Mouse (Mus musculus) limb, embryonic 13.5 days (tissue): ENCODE results near the gene Isl2. TPM values are rescaled to one million over a fixed set of nuclear protein-coding genes. Genes with fewer than 3 reads are reported as not detected.

Experiments used
- ATAC-seq: fragments of 200-750 bp; cut with Nextera tagmentation; 2 replicates; pipeline ENCODE4 v1.8.0; 2017; ENCODE audit warnings: low read depth, moderate number of reproducible peaks, moderate TSS enrichment; ENCODE audit not compliant: low FRiP score
- H3K27ac ChIP-seq: fragments of 300-500 bp; sonication (generic); 2 replicates; pipeline ENCODE4 v1.5.1; 2015; ENCODE audit warnings: inconsistent platforms, mild to moderate bottlenecking, moderate library complexity
- H3K27me3 ChIP-seq: fragments of 300-500 bp; sonication (generic); 2 replicates; pipeline ENCODE4 v1.6.1; 2015; ENCODE audit warnings: mild to moderate bottlenecking, inconsistent platforms
- H3K36me3 ChIP-seq: fragments of 300-500 bp; sonication (generic); 2 replicates; pipeline ENCODE4 v1.6.1; 2015; ENCODE audit warnings: inconsistent platforms, mild to moderate bottlenecking, moderate library complexity
- H3K4me1 ChIP-seq: fragments of 300-500 bp; sonication (generic); 2 replicates; pipeline ENCODE4 v1.6.1; 2015; ENCODE audit warnings: inconsistent platforms
- H3K4me2 ChIP-seq: fragments of 300-500 bp; sonication (generic); replicated peaks from 2 replicates; pipeline ENCODE4 v1.6.1; 2015; ENCODE audit warnings: inconsistent platforms, mild to moderate bottlenecking, moderate library complexity
- H3K4me3 ChIP-seq: fragments of 300-500 bp; sonication (generic); 2 replicates; pipeline ENCODE4 v1.5.1; 2015; ENCODE audit warnings: moderate library complexity, mild to moderate bottlenecking, inconsistent platforms
- H3K9ac ChIP-seq: fragments of 300-500 bp; sonication (generic); 2 replicates; pipeline ENCODE4 v1.6.1; 2015; ENCODE audit warnings: mild to moderate bottlenecking, inconsistent platforms
- H3K9me3 ChIP-seq: fragments of 300-500 bp; sonication (generic); 2 replicates; pipeline ENCODE4 v1.6.1; 2016; ENCODE audit warnings: inconsistent platforms
- whole genome bisulfite sequencing: fragments of 180-500 bp; shearing (Covaris S2); methylation state at CpG from one replicate; pipeline ENCODE4 v1.1.7; 2015; 5-methylcytosine and 5-hydroxymethylcytosine counted together
- polyA plus RNA-seq: library from polyadenylated mRNA; unstranded; fragments of >200 nt; fragmentation: Nextera tagmentation; extraction: Ambion mirVana; gene quantifications from 2 replicates; pipeline ENCODE4 v1.2.1, GENCODE M21; 2015

Gene Isl2
- polyA plus RNA-seq, 1 experiment from 2014 or later: 0.79 TPM

DNA sequence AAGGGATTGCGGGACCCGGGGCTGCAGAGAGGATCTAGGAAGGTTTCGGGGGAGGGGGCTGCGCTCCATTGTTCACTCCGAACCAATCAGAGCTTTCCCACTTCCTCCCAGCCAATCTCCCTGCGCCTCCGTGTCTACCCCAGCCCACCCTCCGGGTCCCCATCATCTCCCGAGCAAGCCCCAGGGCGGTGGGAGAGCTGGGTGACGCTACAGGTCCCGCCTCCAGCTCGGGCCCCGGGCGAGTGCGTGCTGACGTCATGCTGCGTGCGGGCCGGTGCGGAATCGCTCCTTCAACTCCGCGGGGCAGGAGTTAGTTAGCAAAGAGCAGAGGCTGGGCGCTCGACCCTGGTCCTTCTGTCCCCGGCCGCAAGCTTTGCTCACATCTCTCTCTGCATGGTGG, 2.4 kb downstream of the Isl2 start:
- H3K4me1 ChIP-seq: peaks cover 54% of the 10 kb centered on the region
- H3K4me3 ChIP-seq: peak overlapping the region; percentile 49
- H3K27me3 ChIP-seq: peaks cover 94% of the 10 kb centered on the region
- H3K27ac ChIP-seq: no peak overlapping the region
- H3K4me2 ChIP-seq: peak overlapping the region; percentile 77
- peak overlapping the region; percentile 56 for H3K9ac ChIP-seq
- H3K36me3 ChIP-seq: no peaks in the 10 kb centered on the region
- peak; percentile 91 for ATAC-seq
- under 1% methylated on average over 28 of the region's 28 CpGs for WGBS
- H3K9me3 ChIP-seq: no peaks in the 10 kb centered on the region

DNA sequence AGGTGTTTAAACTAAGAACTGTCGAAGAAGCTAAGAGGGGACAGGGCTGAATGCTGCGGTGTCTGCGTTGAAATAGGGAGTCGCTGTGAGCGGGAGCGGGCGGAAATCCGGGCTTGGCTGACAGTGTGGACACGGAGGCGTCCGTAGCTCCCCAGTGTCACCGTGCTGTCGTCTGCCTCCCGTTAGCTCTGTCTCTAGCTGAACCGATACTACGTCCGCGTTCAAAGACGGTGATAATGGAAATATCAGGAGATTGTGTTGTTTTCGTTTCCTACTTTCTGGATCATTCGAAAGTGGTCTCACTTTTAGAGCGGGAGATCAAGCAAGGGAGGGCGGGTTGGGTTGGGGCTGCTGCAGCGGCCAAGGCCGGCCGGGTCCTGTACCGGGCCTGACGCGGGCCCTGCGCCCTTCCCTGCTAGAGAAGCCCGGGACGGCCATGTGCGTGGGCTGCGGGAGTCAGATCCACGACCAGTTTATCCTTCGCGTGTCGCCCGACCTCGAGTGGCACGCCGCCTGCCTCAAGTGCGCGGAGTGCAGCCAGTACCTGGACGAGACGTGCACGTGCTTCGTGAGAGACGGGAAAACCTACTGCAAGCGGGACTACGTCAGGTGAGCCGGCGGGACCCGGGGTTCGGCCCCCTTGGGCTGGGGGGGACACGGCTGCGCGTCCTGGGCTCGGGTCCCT, 3.4 kb downstream of the Isl2 start:
- Histone ChIP-seq H3K27ac (no peak overlapping the region), H3K9me3 (no peaks in the 10 kb centered on the region), H3K9ac (peak overlapping the region; percentile 25; the same call in 1 of the 2 replicates), H3K4me2 (peak overlapping the region; percentile 77), H3K4me1 (peaks cover 63% of the 10 kb centered on the region), H3K4me3 (peak overlapping the region; percentile 49), H3K36me3 (no peaks in the 10 kb centered on the region), H3K27me3 (peaks cover 98% of the 10 kb centered on the region)
- whole genome bisulfite sequencing: 2% methylated on average over 59 of the region's 59 CpGs
- ATAC-seq: no peak

- Histone ChIP-seq H3K4me1 (peaks cover 64% of the 10 kb centered on the region), H3K27me3 (peaks cover 98% of the 10 kb centered on the region), H3K36me3 (no peaks in the 10 kb centered on the region), H3K4me3 (peak overlapping the region; percentile 49), H3K9me3 (no peaks in the 10 kb centered on the region), H3K4me2 (peak overlapping the region; percentile 77), H3K27ac (no peak overlapping the region), H3K9ac (peak overlapping the region; percentile 25; the same call in 1 of the 2 replicates)
- ATAC-seq: no peak
- 4% methylated on average over 59 of the region's 59 CpGs for WGBS
Observed at GRCm38 (mm10) chr9:55542366-55543325, 4.2 kb downstream of the Isl2 start.

DNA sequence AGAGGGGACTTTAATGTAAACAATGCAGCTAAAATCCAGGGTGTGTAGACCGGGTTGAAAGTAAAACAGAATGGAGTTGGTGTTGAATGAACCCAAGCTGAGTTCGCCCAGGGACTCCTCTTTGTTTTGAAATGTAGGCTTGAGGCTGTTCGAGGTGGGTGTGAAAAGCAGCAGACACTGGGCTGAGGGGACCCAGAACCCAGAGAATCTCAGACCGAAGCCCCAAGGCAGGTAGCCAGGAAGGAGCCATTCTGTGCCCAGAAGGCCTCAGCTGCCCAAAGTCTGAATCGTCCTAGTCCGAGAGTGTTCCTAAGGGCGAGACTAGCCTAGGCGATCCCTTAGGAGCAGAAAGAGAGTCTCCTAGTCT, 4.8 kb downstream of the Isl2 start:
- no peaks in the 10 kb centered on the region for H3K36me3 ChIP-seq
- H3K4me2 ChIP-seq: no peak overlapping the region
- H3K27me3 ChIP-seq: peaks cover 100% of the 10 kb centered on the region
- no peaks in the 10 kb centered on the region for H3K9me3 ChIP-seq
- 0 out of 2 replicates have a peak overlapping the region, but pooled peaks have one; percentile 1 for H3K4me3 ChIP-seq
- no peak overlapping the region for H3K9ac ChIP-seq
- no peak for ATAC-seq
- 14% methylated on average over 8 of the region's 8 CpGs for WGBS
- H3K4me1 ChIP-seq: peaks cover 64% of the 10 kb centered on the region
- no peak overlapping the region for H3K27ac ChIP-seq

- H3K4me1 ChIP-seq: peaks cover 60% of the 10 kb centered on the region
- peaks cover 100% of the 10 kb centered on the region for H3K27me3 ChIP-seq
- no peaks in the 10 kb centered on the region for H3K36me3 ChIP-seq
- H3K9me3 ChIP-seq: no peaks in the 10 kb centered on the region
- 2% methylated on average over 46 of the region's 46 CpGs for WGBS
- peak overlapping the region; percentile 33 for H3K4me3 ChIP-seq
- peak overlapping the region; percentile 50 for H3K4me2 ChIP-seq
- no peak overlapping the region for H3K27ac ChIP-seq
- ATAC-seq: no peak
- no peak overlapping the region for H3K9ac ChIP-seq
Observed at GRCm38 (mm10) chr9:55543703-55544401, 5.4 kb downstream of the Isl2 start.

DNA sequence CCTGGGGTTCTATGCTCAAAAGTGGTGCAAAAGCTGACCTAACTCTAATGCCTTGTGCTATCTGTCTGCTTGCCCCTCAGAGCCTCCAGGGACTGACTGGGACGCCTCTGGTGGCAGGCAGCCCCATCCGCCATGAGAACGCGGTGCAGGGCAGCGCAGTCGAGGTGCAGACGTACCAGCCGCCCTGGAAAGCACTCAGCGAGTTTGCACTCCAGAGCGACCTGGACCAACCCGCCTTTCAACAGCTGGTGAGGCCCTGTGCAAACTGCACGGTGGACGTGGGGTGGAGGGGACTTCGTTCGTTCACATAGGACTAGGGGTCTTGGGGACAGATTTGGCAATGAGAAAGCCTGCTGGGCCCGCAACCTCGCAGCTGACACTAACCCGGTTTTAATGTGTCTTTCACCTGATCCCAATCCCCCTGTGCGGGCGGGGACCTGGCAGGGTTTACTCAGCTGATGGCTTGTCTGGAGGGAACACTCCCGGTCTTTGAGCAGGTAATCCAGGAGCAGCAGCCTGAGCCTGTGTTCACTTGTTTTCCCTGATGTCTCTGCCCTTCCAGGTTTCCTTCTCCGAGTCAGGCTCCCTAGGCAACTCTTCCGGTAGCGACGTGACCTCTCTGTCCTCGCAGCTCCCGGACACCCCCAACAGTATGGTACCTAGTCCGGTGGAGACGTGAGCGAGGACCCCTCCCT, 6.5 kb downstream of the Isl2 start:
- H3K27me3 ChIP-seq: peaks cover 100% of the 10 kb centered on the region
- no peak for ATAC-seq
- no peak overlapping the region for H3K27ac ChIP-seq
- H3K4me2 ChIP-seq: peak overlapping the region; percentile 57
- peak overlapping the region; percentile 33 for H3K4me3 ChIP-seq
- WGBS: 1% methylated on average over 30 of the region's 30 CpGs
- H3K4me1 ChIP-seq: peaks cover 60% of the 10 kb centered on the region
- H3K9me3 ChIP-seq: no peaks in the 10 kb centered on the region
- H3K36me3 ChIP-seq: no peaks in the 10 kb centered on the region
- no peak overlapping the region for H3K9ac ChIP-seq

DNA sequence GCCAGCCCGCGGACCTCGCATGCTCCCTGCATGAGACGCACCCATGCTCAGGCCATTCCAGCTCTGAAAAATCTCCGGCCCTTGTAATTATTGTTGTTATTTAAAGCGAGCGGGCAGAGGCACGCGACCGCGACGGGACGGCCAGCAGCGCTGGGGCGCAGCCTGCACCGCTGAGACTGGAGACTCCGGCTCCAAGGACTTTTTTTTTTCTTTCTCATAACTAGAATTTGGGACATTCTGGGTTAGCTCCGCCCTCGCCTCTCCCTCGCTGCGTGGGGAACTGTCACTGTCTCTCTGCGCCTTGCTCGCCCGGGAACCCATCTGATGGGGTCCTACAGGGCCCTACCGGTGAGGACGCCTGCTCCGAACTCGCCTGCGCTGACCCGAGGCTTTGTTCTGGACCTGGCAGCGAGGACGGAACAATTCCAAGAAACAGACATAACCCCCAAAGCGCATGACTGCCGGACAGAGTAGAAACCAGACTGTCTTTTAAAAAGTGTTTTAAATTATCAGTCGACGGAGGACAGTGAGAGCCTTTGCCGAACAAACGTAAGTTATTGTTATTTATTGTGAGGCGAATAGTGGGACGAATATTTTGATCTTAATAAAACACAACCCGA, 7.2 kb downstream of the Isl2 start:
- 7% methylated on average over 41 of the region's 41 CpGs for WGBS
- Histone ChIP-seq H3K9me3 (no peaks in the 10 kb centered on the region), H3K4me1 (peaks cover 54% of the 10 kb centered on the region), H3K27me3 (peaks cover 95% of the 10 kb centered on the region), H3K36me3 (no peaks in the 10 kb centered on the region), H3K4me2 (peak overlapping the region; percentile 57), H3K4me3 (peak overlapping the region; percentile 33), H3K27ac (no peak overlapping the region), H3K9ac (no peak overlapping the region)
- ATAC-seq: no peak

- H3K4me3 ChIP-seq: peak overlapping the region; percentile 33
- no peak for ATAC-seq
- WGBS: 2% methylated on average over 63 of the region's 63 CpGs
- H3K27me3 ChIP-seq: peaks cover 88% of the 10 kb centered on the region
- H3K9ac ChIP-seq: no peak overlapping the region
- no peaks in the 10 kb centered on the region for H3K9me3 ChIP-seq
- peak overlapping the region; percentile 57 for H3K4me2 ChIP-seq
- no peaks in the 10 kb centered on the region for H3K36me3 ChIP-seq
- no peak overlapping the region for H3K27ac ChIP-seq
- peaks cover 50% of the 10 kb centered on the region for H3K4me1 ChIP-seq
Observed at GRCm38 (mm10) chr9:55546176-55547010, 7.9 kb downstream of the Isl2 start.

DNA sequence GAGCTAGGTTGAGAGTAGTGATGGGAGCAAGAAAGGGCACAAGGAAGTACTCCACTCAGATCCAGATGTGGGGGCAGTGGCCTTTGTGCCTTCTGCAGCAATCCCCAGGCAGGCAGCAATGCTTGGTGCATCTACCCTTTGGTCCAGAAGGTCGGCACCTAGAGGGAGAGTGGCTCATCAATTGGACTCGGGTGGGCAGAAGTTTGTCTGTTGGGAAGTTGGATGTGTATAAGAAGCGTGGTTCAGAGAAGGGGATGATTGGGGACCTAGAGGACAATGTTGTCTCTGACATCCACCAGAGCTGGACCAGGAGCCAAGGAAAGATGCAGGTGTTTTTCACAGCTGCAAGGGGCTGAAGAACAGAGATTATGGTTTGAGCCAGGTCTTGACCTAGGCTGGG, 10.4 kb downstream of the Isl2 start:
- no peak overlapping the region for H3K4me2 ChIP-seq
- H3K9ac ChIP-seq: no peak overlapping the region
- H3K36me3 ChIP-seq: no peaks in the 10 kb centered on the region
- H3K9me3 ChIP-seq: no peaks in the 10 kb centered on the region
- no peak for ATAC-seq
- WGBS: 23% methylated on average over 3 of the region's 3 CpGs
- no peak overlapping the region for H3K27ac ChIP-seq
- H3K4me1 ChIP-seq: peaks cover 37% of the 10 kb centered on the region
- no peak overlapping the region; the same call in 1 of the 2 replicates for H3K4me3 ChIP-seq
- H3K27me3 ChIP-seq: peaks cover 68% of the 10 kb centered on the region

- H3K27me3 ChIP-seq: peaks cover 62% of the 10 kb centered on the region
- no peak overlapping the region for H3K27ac ChIP-seq
- H3K4me2 ChIP-seq: peak overlapping the region; percentile 40
- 0 out of 2 replicates have a peak, but pooled peaks have one; percentile 42 for ATAC-seq
- peak overlapping the region; percentile 11 for H3K4me3 ChIP-seq
- no peaks in the 10 kb centered on the region for H3K36me3 ChIP-seq
- no peak overlapping the region for H3K9ac ChIP-seq
- no peaks in the 10 kb centered on the region for H3K9me3 ChIP-seq
- peaks cover 31% of the 10 kb centered on the region for H3K4me1 ChIP-seq
- 3% methylated on average over 16 of the region's 16 CpGs for WGBS
Observed at GRCm38 (mm10) chr9:55549302-55549890, 10.9 kb downstream of the Isl2 start.
